Mouse (Mus musculus) adrenal gland, postnatal 4 days (tissue): ENCODE measurements at regions not wholly inside any gene's neighbourhood (a gene's known extent, or its start where the extent isn't known, plus 50 kb on each side); places are given as distances from the start of the nearest gene placed in this dataset.
A peak's percentile ranks its signal among the peaks of the same experiment; 100 is the strongest.

ENCODE experiments used
- DNase-seq, 2 experiments: peaks; one replicate each; pipeline ENCODE4 v3.0.0; 2021 to 2022; ENCODE audit warnings: low spot score in 2 of 2, mixed read lengths in 2 of 2

GRCm38 (mm10) chr16:50859513-50859912, 268.6 kb upstream of the Ccdc54 start:
- no peak for DNase-seq

- DNase-seq = no peak
These were observed 261.1 kb upstream of the Ccdc54 start for GRCm38 (mm10) chr16:50852081-50852480.

GRCm38 (mm10) chr16:50847693-50848092, 256.7 kb upstream of the Ccdc54 start:
- DNase-seq = no peak

- no peak for DNase-seq
These were observed 255.6 kb upstream of the Ccdc54 start for GRCm38 (mm10) chr16:50846505-50846904.

- peak in 1 of 2 experiments; percentile 43 for DNase-seq
These were observed 251.0 kb upstream of the Ccdc54 start for GRCm38 (mm10) chr16:50841677-50842580.

- no peak for DNase-seq
These were observed 250.3 kb upstream of the Ccdc54 start for GRCm38 (mm10) chr16:50841205-50841604.

GRCm38 (mm10) chr16:50839665-50840064, 248.7 kb upstream of the Ccdc54 start:
- no peak for DNase-seq

- no peak for DNase-seq
These were observed 246.5 kb upstream of the Ccdc54 start for GRCm38 (mm10) chr16:50837416-50837815.

- DNase-seq = no peak
These were observed 245.5 kb upstream of the Ccdc54 start for GRCm38 (mm10) chr16:50836457-50836856.

DNA sequence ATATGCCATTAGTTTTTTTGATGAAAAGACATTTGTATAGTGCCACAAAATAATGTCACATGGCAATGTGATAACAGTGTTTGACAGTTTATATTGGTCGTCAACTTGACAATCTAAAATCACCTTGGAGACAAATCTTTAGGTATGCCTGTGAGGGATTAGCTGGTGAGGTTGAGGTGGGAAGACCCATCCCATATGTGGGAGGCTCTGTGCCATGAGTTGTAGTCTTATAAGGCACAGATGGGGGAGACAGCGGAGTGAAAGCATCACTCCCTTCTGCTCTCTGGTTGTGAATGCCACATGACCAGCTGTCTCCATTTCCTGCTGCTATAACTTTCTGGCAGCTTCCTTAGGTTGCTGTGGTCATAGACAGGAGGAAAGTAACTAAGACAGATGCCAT, 242.4 kb upstream of the Ccdc54 start:
- DNase-seq = no peak

DNA sequence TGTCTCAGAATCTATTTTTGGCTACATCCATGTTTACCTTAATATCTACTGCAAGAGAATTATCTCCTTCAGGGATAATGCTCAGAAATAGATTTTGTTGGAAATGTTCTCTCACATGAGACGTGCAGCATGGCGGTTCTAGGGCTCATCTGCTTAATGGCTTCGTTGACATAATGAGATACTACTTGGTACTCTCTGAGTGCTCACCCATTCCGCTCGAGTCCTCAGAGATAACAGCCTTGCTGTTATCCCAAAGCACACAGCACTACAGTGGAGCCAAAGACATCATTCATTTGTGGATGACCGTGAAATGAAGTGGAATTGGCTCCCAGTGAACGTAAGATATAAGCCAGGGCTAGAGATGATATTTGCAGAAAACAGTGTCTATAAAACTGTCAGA, 231.4 kb upstream of the Ccdc54 start:
- no peak for DNase-seq

GRCm38 (mm10) chr16:50814626-50815025, 223.7 kb upstream of the Ccdc54 start:
- DNase-seq = no peak

GRCm38 (mm10) chr16:50799145-50799794, 208.3 kb upstream of the Ccdc54 start:
- DNase-seq = peak in 1 of 2 experiments; percentile 21

GRCm38 (mm10) chr16:50798095-50798494, 207.1 kb upstream of the Ccdc54 start:
- DNase-seq = no peak

- no peak for DNase-seq
These were observed 202.0 kb upstream of the Ccdc54 start for GRCm38 (mm10) chr16:50792960-50793359.

DNA sequence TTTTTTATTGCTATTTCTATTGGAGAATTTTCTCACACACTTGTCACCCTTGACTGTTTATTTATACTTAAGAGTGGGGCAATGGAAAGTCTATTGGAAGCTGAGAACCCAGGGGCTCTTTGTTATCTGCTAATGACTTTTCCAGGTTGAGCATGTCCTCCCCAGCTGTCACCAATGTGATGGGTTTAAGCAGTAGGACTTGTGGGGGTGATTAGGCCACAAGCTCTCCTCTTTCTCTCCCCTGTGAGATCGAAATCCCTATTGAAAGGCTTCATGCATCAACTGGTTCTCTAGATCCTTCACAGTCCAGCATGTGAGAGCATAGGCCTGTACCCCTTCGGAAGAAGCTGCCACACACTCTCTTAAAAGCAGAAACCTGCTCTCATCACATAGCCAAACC, 201.6 kb upstream of the Ccdc54 start:
- DNase-seq = no peak

DNA sequence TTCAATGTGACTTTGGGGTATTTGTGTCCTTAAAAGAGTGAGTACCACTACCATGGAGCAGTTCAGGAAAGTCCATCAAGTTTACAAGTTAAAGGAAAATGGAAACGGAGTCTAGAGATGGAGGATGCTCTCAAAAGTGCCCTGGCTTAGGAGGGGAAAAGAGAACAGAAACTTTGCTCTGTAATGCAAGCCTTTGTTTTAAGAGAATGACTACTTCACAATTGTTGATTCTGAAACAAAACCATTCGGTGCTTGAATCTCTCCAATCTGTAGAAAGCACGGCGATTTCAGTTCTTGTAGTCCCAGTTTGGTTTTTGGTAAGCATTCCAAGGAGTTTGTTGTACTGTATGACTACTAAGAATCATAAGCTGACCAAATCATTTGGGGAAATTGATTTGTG, 197.7 kb upstream of the Ccdc54 start:
- DNase-seq = no peak

DNA sequence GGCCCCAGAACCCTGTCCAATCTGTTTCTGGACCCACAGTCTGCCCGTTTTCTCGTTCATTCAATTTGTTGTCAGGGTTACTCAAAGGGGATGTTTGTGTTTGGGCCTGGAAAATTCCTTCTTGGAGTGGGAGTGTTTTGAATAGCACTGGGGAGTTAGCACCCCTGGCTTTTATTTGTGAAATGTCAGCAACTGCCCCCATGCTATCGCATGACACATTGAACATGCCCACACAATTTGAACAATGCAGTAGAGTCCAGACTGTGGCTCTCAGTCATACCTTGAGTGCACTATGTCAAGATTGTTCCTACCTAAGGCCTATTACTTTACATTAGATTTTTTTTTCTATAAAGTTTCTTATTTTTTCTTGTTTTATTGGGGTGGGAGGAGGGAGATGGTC, 195.2 kb upstream of the Ccdc54 start:
- DNase-seq = no peak

DNA sequence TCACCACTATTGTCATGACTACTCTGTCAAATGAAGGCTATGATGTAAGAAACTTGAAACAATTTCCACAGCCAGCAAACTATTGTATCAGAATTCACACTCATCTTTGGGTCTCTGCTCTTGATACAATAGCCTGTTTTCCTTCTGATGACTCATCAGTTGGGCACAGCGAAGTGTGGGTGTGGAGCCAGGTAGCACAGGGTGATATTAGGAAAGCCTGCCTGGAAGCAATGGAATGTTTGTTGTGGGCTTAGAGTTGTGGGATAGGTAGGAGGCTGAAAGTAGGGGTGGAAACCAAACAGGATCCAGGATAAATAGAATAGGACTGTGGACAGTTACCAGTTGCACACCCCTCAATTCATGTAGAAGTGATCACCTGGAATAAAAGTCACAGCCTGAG, 194.4 kb upstream of the Ccdc54 start:
- no peak for DNase-seq

- no peak for DNase-seq
These were observed 193.8 kb upstream of the Ccdc54 start for GRCm38 (mm10) chr16:50784651-50785228.

DNA sequence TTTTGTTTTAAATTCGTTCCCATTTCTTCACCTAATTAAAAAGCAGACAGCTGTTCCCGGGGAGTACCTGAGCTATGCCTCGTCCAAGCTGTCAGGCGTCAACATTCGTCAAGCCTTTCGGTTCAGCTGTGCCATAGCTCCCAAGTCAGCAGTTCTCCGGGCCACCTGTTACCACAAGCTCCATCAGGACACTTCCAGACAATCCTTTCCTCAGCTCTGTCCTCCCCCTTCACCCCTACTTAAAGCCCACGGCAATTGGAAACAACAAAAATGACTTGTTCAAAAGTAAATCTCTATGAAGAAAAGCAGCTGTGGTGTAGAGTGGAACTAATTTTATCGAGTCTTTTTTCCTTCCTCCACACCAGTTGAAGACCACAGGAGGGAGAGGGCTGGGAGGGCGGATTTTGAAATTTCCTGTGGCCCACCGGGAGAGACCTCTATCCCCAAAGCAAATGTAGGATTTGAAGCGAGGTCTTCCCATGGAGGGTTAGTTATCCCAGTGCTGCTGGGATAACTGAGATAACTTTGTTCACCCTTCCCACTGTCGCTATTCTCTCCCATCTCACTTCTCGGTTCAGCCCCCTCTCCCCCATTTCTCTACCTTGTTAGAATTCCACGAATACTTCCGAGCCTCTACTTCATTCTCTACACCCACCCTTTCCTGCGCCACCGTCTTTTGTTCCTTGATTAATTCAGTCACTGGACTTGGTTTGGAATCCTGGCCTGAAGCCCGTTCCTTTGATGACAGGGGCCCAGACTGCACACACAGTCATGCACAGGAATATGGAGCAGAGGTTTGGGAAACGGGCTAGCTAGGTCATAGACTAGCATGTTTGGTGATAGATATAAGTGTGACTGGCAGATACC, 193.1 kb upstream of the Ccdc54 start:
- no peak for DNase-seq
